Mouse (Mus musculus) CH12.LX (cell line): ENCODE measurements around the gene Tmem62. TPM values are rescaled to one million over a fixed set of nuclear protein-coding genes. Genes with fewer than 3 reads are reported as not detected.

Source experiments
- DNase-seq: peaks from one replicate; pipeline ENCODE4 v3.0.0-alpha.2; 2013; ENCODE audit errors: extremely low read depth
- H3K27ac ChIP-seq: 2 replicates; pipeline ENCODE4 v1.5.1; 2012; ENCODE audit warnings: low read depth, mild to moderate bottlenecking, control low read depth, moderate library complexity; ENCODE audit not compliant: insufficient read depth
- H3K27me3 ChIP-seq: replicated peaks from 2 replicates; pipeline ENCODE3; 2012; ENCODE audit warnings: inconsistent platforms
- H3K36me3 ChIP-seq, 2 experiments: replicated peaks in 1 of 2; 2 replicates each; pipeline versions ENCODE3 to v1.6.1; 2012; ENCODE audit warnings: inconsistent platforms in 1 of 2, low read length in 1 of 2, mild to moderate bottlenecking in 1 of 2, mixed read lengths in 1 of 2, moderate library complexity in 1 of 2; ENCODE audit not compliant: control insufficient read depth in 1 of 2, insufficient read depth in 1 of 2
- H3K4me1 ChIP-seq, 2 experiments: 2 replicates each; pipeline ENCODE4 v1.6.1; 2012; ENCODE audit warnings: inconsistent platforms in 1 of 2, moderate library complexity in 1 of 2; ENCODE audit not compliant: insufficient read depth in 2 of 2, control insufficient read depth in 1 of 2
- H3K4me2 ChIP-seq: 2 replicates; pipeline ENCODE4 v1.6.1; 2012; ENCODE audit warnings: low read depth, mild to moderate bottlenecking, control low read depth; ENCODE audit not compliant: poor library complexity, insufficient read depth, severe bottlenecking
- H3K4me3 ChIP-seq, 3 experiments: fragments of 150-350 bp in 1 of 3; sonication (generic) in 1 of 3; replicated peaks in 1 of 3; 2 replicates each; pipeline versions ENCODE3 to v1.5.1; 2011 to 2012; ENCODE audit warnings: low read depth in 2 of 3, low read length in 2 of 3, mild to moderate bottlenecking in 2 of 3, moderate library complexity in 2 of 3, control low read depth in 1 of 3, improper control_type of control experiment in 1 of 3, inconsistent platforms in 1 of 3, mixed read lengths in 1 of 3; ENCODE audit not compliant: poor library complexity in 1 of 3
- H3K79me2 ChIP-seq: replicated peaks from 2 replicates; pipeline ENCODE4 v1.6.1; 2012; ENCODE audit warnings: mild to moderate bottlenecking, moderate library complexity; ENCODE audit not compliant: control insufficient read depth, poor library complexity, insufficient read depth, severe bottlenecking; ENCODE audit errors: extremely low read depth
- H3K9ac ChIP-seq: 2 replicates; pipeline ENCODE4 v1.6.1; 2012; ENCODE audit warnings: low read depth, mild to moderate bottlenecking, control low read depth, moderate library complexity; ENCODE audit not compliant: insufficient read depth
- H3K9me3 ChIP-seq: replicated peaks from 2 replicates; pipeline ENCODE3; 2012; ENCODE audit warnings: low read length, inconsistent platforms, mixed read lengths
- BHLHE40 ChIP-seq: IDR thresholded peaks from 2 replicates; pipeline ENCODE4 v1.6.1; 2011; ENCODE audit warnings: mild to moderate bottlenecking, low read depth, low read length, improper control_type of control experiment
- CHD1 ChIP-seq: IDR thresholded peaks from 2 replicates; pipeline ENCODE4 v1.6.1; 2012; ENCODE audit warnings: low read depth, low read length, improper control_type of control experiment, inconsistent platforms
- ELF1 ChIP-seq: IDR thresholded peaks from 2 replicates; pipeline ENCODE4 v1.6.1; 2014; ENCODE audit warnings: low read depth, mild to moderate bottlenecking, inconsistent platforms, low read length, improper control_type of control experiment
- EP300 ChIP-seq: IDR thresholded peaks from 2 replicates; pipeline ENCODE4 v1.6.1; 2011; ENCODE audit warnings: low read length, improper control_type of control experiment
- GABPA ChIP-seq: IDR thresholded peaks from 2 replicates; pipeline ENCODE4 v1.6.1; 2012; ENCODE audit warnings: low read depth, low read length, improper control_type of control experiment, inconsistent platforms; ENCODE audit not compliant: insufficient replicate concordance
- IRF4 ChIP-seq: IDR thresholded peaks from 2 replicates; pipeline ENCODE4 v1.6.1; 2014; ENCODE audit warnings: low read depth, mild to moderate bottlenecking, inconsistent platforms, low read length, improper control_type of control experiment
- JUN ChIP-seq: IDR thresholded peaks from 2 replicates; pipeline ENCODE4 v1.6.1; 2011; ENCODE audit warnings: low read depth, mild to moderate bottlenecking, low read length, improper control_type of control experiment, moderate library complexity; ENCODE audit not compliant: insufficient read depth
- MAFK ChIP-seq: IDR thresholded peaks from 2 replicates; pipeline ENCODE4 v1.6.1; 2011; ENCODE audit warnings: low read length, improper control_type of control experiment; ENCODE audit not compliant: insufficient replicate concordance
- MAX ChIP-seq: IDR thresholded peaks from 2 replicates; pipeline ENCODE4 v1.6.1; 2011; ENCODE audit warnings: low read length, improper control_type of control experiment
- MAZ ChIP-seq: IDR thresholded peaks from 2 replicates; pipeline ENCODE4 v1.6.1; 2012; ENCODE audit warnings: low read depth, mild to moderate bottlenecking, inconsistent platforms, low read length, improper control_type of control experiment, moderate library complexity
- MYC ChIP-seq: IDR thresholded peaks from 2 replicates; pipeline ENCODE4 v1.6.1; 2011; ENCODE audit warnings: low read depth, mild to moderate bottlenecking, improper control_type of control experiment, low read length
- NELFE ChIP-seq: IDR thresholded peaks from 2 replicates; pipeline ENCODE4 v1.6.1; 2011; ENCODE audit warnings: low read depth, low read length, improper control_type of control experiment
- PAX5 ChIP-seq: IDR thresholded peaks from 2 replicates; pipeline ENCODE4 v1.6.1; 2012; ENCODE audit warnings: low read length, inconsistent platforms, mixed read lengths
- POLR2AphosphoS2 ChIP-seq: IDR thresholded peaks from 2 replicates; pipeline ENCODE4 v1.6.1; 2011; ENCODE audit warnings: low read depth, low read length, improper control_type of control experiment
- TBP ChIP-seq: conservative IDR thresholded peaks from 2 replicates; pipeline ENCODE4 v1.6.1; 2011; ENCODE audit warnings: low read depth, low read length, improper control_type of control experiment
- TCF12 ChIP-seq: IDR thresholded peaks from 2 replicates; pipeline ENCODE4 v1.6.1; 2014; ENCODE audit warnings: low read depth, mild to moderate bottlenecking, inconsistent platforms, low read length, improper control_type of control experiment
- UBTF ChIP-seq: IDR thresholded peaks from 2 replicates; pipeline ENCODE4 v1.6.1; 2012; ENCODE audit warnings: low read depth, mild to moderate bottlenecking, inconsistent platforms, low read length, improper control_type of control experiment, moderate library complexity
- USF2 ChIP-seq: conservative IDR thresholded peaks from 2 replicates; pipeline ENCODE4 v1.6.1; 2011; ENCODE audit warnings: low read depth, low read length, improper control_type of control experiment
- ZC3H11A ChIP-seq: IDR thresholded peaks from 2 replicates; pipeline ENCODE4 v1.6.1; 2012; ENCODE audit warnings: low read depth, mild to moderate bottlenecking, inconsistent platforms, low read length, improper control_type of control experiment
- ZKSCAN1 ChIP-seq: IDR thresholded peaks from 2 replicates; pipeline ENCODE4 v1.6.1; 2012; ENCODE audit warnings: low read depth, inconsistent platforms, low read length, improper control_type of control experiment, borderline replicate concordance
- ZMIZ1 ChIP-seq: IDR thresholded peaks from 2 replicates; pipeline ENCODE4 v1.6.1; 2012; ENCODE audit warnings: low read depth, mild to moderate bottlenecking, inconsistent platforms, low read length, improper control_type of control experiment
- dilution Hi-C: fragments of 300-500 bp; cut with MboI; formaldehyde crosslinking; loops from 2 replicates; pipeline ENCODE4 v1.14.3; 2020; ENCODE audit warnings: low sequenced_read_pairs; ENCODE audit not compliant: extremely low pct_unique_long_range_greater_than_20kb, extremely low pct_ligation_motif_present
- in situ Hi-C: fragments of 300-500 bp; cut with MboI; formaldehyde crosslinking; loops from 3 replicates; pipeline ENCODE4 v1.14.3; 2019; ENCODE audit warnings: low sequenced_read_pairs, low pct_ligation_motif_present, low pct_unique_long_range_greater_than_20kb, mixed read lengths
- polyA plus RNA-seq: library from polyadenylated mRNA; unstranded; fragments of >175 nt; gene quantifications from 2 replicates; pipeline ENCODE4 v1.2.1, GENCODE M21; 2012; ENCODE audit warnings: low read depth; ENCODE audit not compliant: insufficient read length
- total RNA-seq, 2 experiments: library from RNA; depleted of rRNA; stranded (reverse); fragments of 300-350 nt in 1 of 2; fragments of >200 nt in 1 of 2; gene quantifications; 2 replicates each; pipeline ENCODE4 v1.2.3; 2012 to 2014

Tmem62 gene
- total and polyA plus RNA-seq, 3 experiments: 4.9 to 5.3 (median 5.2) TPM

- dilution Hi-C loops: no loop called here
- no peak for DNase-seq
- H3K4me1 ChIP-seq: peaks cover 0 to 2% of the 10 kb centered on the region in 2 experiments; a peak in 1 of 4 replicates
- no peaks in the 10 kb centered on the region for H3K27me3 ChIP-seq
- no peaks in the 10 kb centered on the region for H3K36me3 ChIP-seq
- no peak overlapping the region for H3K27ac ChIP-seq
- no peaks in the 10 kb centered on the region for H3K9me3 ChIP-seq
- in situ Hi-C loops: no loop called here
- H3K4me3 ChIP-seq: no peak overlapping the region
- no peak for TF ChIP-seq ELF1
- TF ChIP-seq ZC3H11A: no peak
- TF ChIP-seq ZMIZ1: no peak
- no peak for TF ChIP-seq MAZ
- TF ChIP-seq IRF4: no peak
- no peak for TF ChIP-seq GABPA
- TF ChIP-seq MAX: no peak
- no peak for TF ChIP-seq TCF12
- TF ChIP-seq, all 38 proteins: peak for 0
- no peak overlapping the region for H3K4me2 ChIP-seq
- no peaks in the 10 kb centered on the region for H3K79me2 ChIP-seq
- H3K9ac ChIP-seq: no peak overlapping the region
These were observed 75.4 kb downstream of the Tmem62 start for GRCm38 (mm10) chr2:121052176-121052575.

GRCm38 (mm10) chr2:121054060-121054459, 77.2 kb downstream of the Tmem62 start:
- Histone ChIP-seq H3K27ac (no peak overlapping the region), H3K79me2 (no peaks in the 10 kb centered on the region), H3K9ac (no peak overlapping the region), H3K27me3 (peaks cover 2% of the 10 kb centered on the region), H3K4me2 (no peak overlapping the region), H3K9me3 (no peaks in the 10 kb centered on the region), H3K36me3 (no peaks in the 10 kb centered on the region), H3K4me1 (peaks cover 0 to 2% of the 10 kb centered on the region in 2 experiments; a peak in 1 of 4 replicates), H3K4me3 (no peak overlapping the region)
- no peak for DNase-seq
- in situ Hi-C loops (no loop called here), dilution Hi-C loops (no loop called here)
- no peak for TF ChIP-seq EP300
- no peak for TF ChIP-seq MAFK

- in situ Hi-C loops (no loop called here), dilution Hi-C loops (no loop called here)
- no peak overlapping the region for H3K27ac ChIP-seq
- no peaks in the 10 kb centered on the region for H3K9me3 ChIP-seq
- DNase-seq: no peak
- H3K4me1 ChIP-seq: peaks cover 0 to 2% of the 10 kb centered on the region in 2 experiments; a peak in 1 of 4 replicates
- peaks cover 6% of the 10 kb centered on the region for H3K27me3 ChIP-seq
- H3K9ac ChIP-seq: no peak overlapping the region
- H3K4me2 ChIP-seq: no peak overlapping the region
- H3K79me2 ChIP-seq: no peaks in the 10 kb centered on the region
- no peak overlapping the region for H3K4me3 ChIP-seq
- TF ChIP-seq ZMIZ1 (no peak), UBTF (no peak), USF2 (no peak), PAX5 (no peak), POLR2AphosphoS2 (no peak), IRF4 (no peak), TCF12 (no peak), MYC (no peak), JUN (no peak), TBP (no peak), NELFE (no peak), ZKSCAN1 (no peak), CHD1 (no peak), BHLHE40 (no peak)
- H3K36me3 ChIP-seq: no peaks in the 10 kb centered on the region
These were observed 79.1 kb downstream of the Tmem62 start for GRCm38 (mm10) chr2:121055915-121056314.
